16 mouse cellular contexts compared by ENCODE assay signal in the genomic region with DNA sequence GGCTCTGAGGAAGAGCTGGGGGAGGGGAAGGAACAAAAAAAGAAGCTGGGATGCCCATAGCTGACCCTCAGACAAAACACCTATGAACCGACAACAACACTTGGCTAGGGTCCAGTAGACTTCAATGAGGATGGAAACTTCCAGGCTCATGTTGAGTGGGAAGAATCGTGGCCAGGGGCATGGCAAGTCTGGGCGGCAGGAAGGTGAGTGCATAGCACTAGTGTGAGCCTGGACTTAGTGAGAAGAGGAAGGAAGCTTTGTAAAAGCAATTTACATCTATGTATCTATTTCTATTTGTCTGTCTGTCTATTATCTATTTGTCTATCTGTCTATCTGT. TPM values are rescaled to one million over a fixed set of nuclear protein-coding genes. Genes with fewer than 3 reads are reported as not detected.
DNase-seq lines count a peak whose midpoint lies in the region; ATAC-seq and TF ChIP-seq lines count a peak whose summit lies in the region.
"Had no signal": no experiment of that assay in that cellular context is flagged by ENCODE, and none has a peak within 500 bp of the region (broad histone marks: within the 10 kb centered on the region; RNA-seq: fewer than 3 reads in every experiment).

No protein-coding gene starts in this region.

- peaks cover 24% of the 10 kb centered on the region for H3K4me1 ChIP-seq in heart, postnatal 0 days (ENCODE audit: control insufficient read depth, insufficient read depth)
- H3K4me1 ChIP-seq in cortical plate, adult 2 months (ENCODE audit: control insufficient read depth, insufficient read depth, low read length) = no peaks in the 10 kb centered on the region
- H3K4me1 ChIP-seq: embryonic facial prominence, embryonic 12.5 days; midbrain, embryonic 15.5 days had no signal

- WGBS in heart, postnatal 0 days = 49% methylated on average over 3 of the region's 3 CpGs

- H3K27ac ChIP-seq in heart, postnatal 0 days (ENCODE audit: low read depth) = peak overlapping the region; percentile 87
- H3K27ac ChIP-seq in layer of hippocampus, adult 2 months = peak overlapping the region; percentile 48; the same call in 1 of the 2 replicates
- peak overlapping the region; percentile 42; the same call in 1 of the 2 replicates for H3K27ac ChIP-seq in cortical plate, adult 2 months (ENCODE audit: insufficient read depth, low read length)
- H3K27ac ChIP-seq: embryonic facial prominence, embryonic 12.5 days; midbrain, embryonic 15.5 days had no signal

- no peaks in the 10 kb centered on the region for H3K27me3 ChIP-seq in heart, postnatal 0 days (ENCODE audit: control insufficient read depth, insufficient read depth, low read length)
- H3K27me3 ChIP-seq: embryonic facial prominence, embryonic 12.5 days; midbrain, embryonic 15.5 days had no signal

- H3K4me3 ChIP-seq in heart, postnatal 0 days (ENCODE audit: low read depth, low read length) = no peak overlapping the region
- no peak overlapping the region for H3K4me3 ChIP-seq in layer of hippocampus, adult 2 months
- no peak overlapping the region for H3K4me3 ChIP-seq in cortical plate, adult 2 months (ENCODE audit: insufficient read depth, low read length)
- H3K4me3 ChIP-seq: embryonic facial prominence, embryonic 12.5 days; hindbrain, embryonic 10.5 days; megakaryocyte, embryonic 14.5 days; midbrain, embryonic 15.5 days had no signal

- no peak overlapping the region for H3K4me2 ChIP-seq in heart, postnatal 0 days (ENCODE audit: low read depth, low read length)
- H3K4me2 ChIP-seq: embryonic facial prominence, embryonic 12.5 days; midbrain, embryonic 15.5 days had no signal

- H3K36me3 ChIP-seq in heart, postnatal 0 days (replicated peaks; ENCODE audit: control insufficient read depth, insufficient read depth, low read length) = no peaks in the 10 kb centered on the region
- H3K36me3 ChIP-seq: embryonic facial prominence, embryonic 12.5 days; hindbrain, embryonic 10.5 days; midbrain, embryonic 15.5 days had no signal

- H3K9me3 ChIP-seq in heart, postnatal 0 days (replicated peaks; ENCODE audit: control insufficient read depth, low read length) = no peaks in the 10 kb centered on the region
- H3K9me3 ChIP-seq: embryonic facial prominence, embryonic 12.5 days; hindbrain, embryonic 10.5 days; midbrain, embryonic 15.5 days had no signal

- no peak overlapping the region for H3K9ac ChIP-seq in heart, postnatal 0 days (replicated peaks; ENCODE audit: low read depth, low read length)
- H3K9ac ChIP-seq: embryonic facial prominence, embryonic 12.5 days; midbrain, embryonic 15.5 days had no signal

- DNase-seq in heart, postnatal 0 days (ENCODE audit: low spot score) = no peak
- no peak for DNase-seq in heart, postnatal 25 days (ENCODE audit: low spot score)
- DNase-seq in layer of hippocampus, adult 2 months (ENCODE audit: low spot score in 2 of 2) = no peak
- DNase-seq in layer of hippocampus, postnatal 14 days (ENCODE audit: low spot score in 2 of 2) = no peak
- DNase-seq in 3T3-L1 (ENCODE audit: low read depth, low spot score) = peak; percentile 44
- no peak for DNase-seq in urinary bladder, postnatal 4 days (ENCODE audit: low spot score in 2 of 2)
- DNase-seq: cerebellum, adult 8-10 months; retina, postnatal 1 day; right cerebral cortex, postnatal 4 days; thymus, adult 2 months had no signal

- TF ChIP-seq POLR2A in cortical plate, adult 2 months (IDR thresholded peaks at IDR 0.05; ENCODE audit: extremely low read depth, insufficient read depth, low read length) = no peak

- no peak for TF ChIP-seq CTCF in heart, postnatal 0 days (IDR thresholded peaks at IDR 0.05; ENCODE audit: low read depth)
- no peak for TF ChIP-seq CTCF in layer of hippocampus, adult 2 months (conservative IDR thresholded peaks at IDR 0.05)
- no peak for TF ChIP-seq CTCF in cortical plate, adult 2 months (IDR thresholded peaks at IDR 0.05; ENCODE audit: extremely low read depth, insufficient read depth, low read length)

- ATAC-seq in heart, postnatal 0 days (ENCODE audit: insufficient read depth, low read depth) = no peak
- ATAC-seq: forebrain, embryonic 16.5 days; midbrain, embryonic 15.5 days had no signal

- intact Hi-C loops in heart, postnatal 25 days (cut with DNase I) = loop anchor here (5.0 kb wide), 1 partner anchor 36 kb away; no protein-coding TSS in a partner anchor

- TF ChIP-seq EP300 in heart, postnatal 0 days (IDR thresholded peaks at IDR 0.05; ENCODE audit: low read depth) = no peak

RNA-seq across cellular contexts. Expression of gene Heg1, which starts 8.4 kb away (rescaled TPM):
- 93.7 and 94.2 TPM in 2 replicates for total RNA-seq in heart, postnatal 0 days (2014; rRNA removed; ENCODE audit: low replicate concordance)
- 24.5 and 28.7 TPM in 2 replicates for polyA plus RNA-seq in heart, postnatal 0 days (2015; fragmentation: Nextera tagmentation; extraction: Ambion mirVana)
- 100 to 1,000 TPM; 155 to 170 TPM for total RNA-seq in heart, postnatal 25 days (2021)
- total RNA-seq in layer of hippocampus, adult 2 months (2021) = 10 to 100 TPM; 24.6 to 28.8 TPM
- 10 to 100 TPM; 39.6 to 41.7 TPM for total RNA-seq in layer of hippocampus, postnatal 14 days (2021)
- polyA plus RNA-seq in cortical plate, adult 2 months (2012; rRNA removed) = 17.0 and 17.5 TPM in 2 replicates
